ENCODE assay signal across 18 mouse cellular contexts in genomic region chr6:37055634-37056033, GRCm38 (mm10).
"Had no signal": no experiment of that assay in that cellular context is flagged by ENCODE, and none has a peak within 500 bp of the region (broad histone marks: within the 10 kb centered on the region; RNA-seq: fewer than 3 reads in every experiment).

No protein-coding gene starts in this region.

- H3K4me2 ChIP-seq: kidney, embryonic 15.5 days; liver, embryonic 13.5 days; lung, embryonic 14.5 days; neural tube, embryonic 13.5 days; stomach, embryonic 15.5 days had no signal

- ATAC-seq: intestine, postnatal 0 days; lung, postnatal 0 days had no signal

- H3K9me3 ChIP-seq: kidney, embryonic 15.5 days; liver, embryonic 13.5 days; neural tube, embryonic 13.5 days; stomach, embryonic 15.5 days had no signal

- H3K27me3 ChIP-seq: kidney, embryonic 15.5 days; liver, embryonic 13.5 days; neural tube, embryonic 13.5 days; stomach, embryonic 15.5 days had no signal

- H3K4me1 ChIP-seq: kidney, embryonic 15.5 days; stomach, embryonic 15.5 days had no signal

- H3K4me3 ChIP-seq: kidney, embryonic 15.5 days; left cerebral cortex, adult 2 months; liver, embryonic 13.5 days; myocyte; neural tube, embryonic 13.5 days; stomach, embryonic 15.5 days had no signal

- H3K36me3 ChIP-seq: kidney, embryonic 15.5 days; liver, embryonic 13.5 days; stomach, embryonic 15.5 days had no signal

- H3K27ac ChIP-seq: kidney, embryonic 15.5 days; liver, embryonic 13.5 days; macrophage; neural tube, embryonic 13.5 days; stomach, embryonic 15.5 days had no signal

- DNase-seq: kidney, adult 2 months; kidney, postnatal 10 days; kidney, postnatal 36 days; layer of hippocampus, postnatal 36 days; liver, embryonic 13.5 days; lung, embryonic 14.5 days; retina, postnatal 1 day; right cerebral cortex, postnatal 25 days; spleen, adult 18-20 months; thymus, postnatal 25 days had no signal

- H3K9ac ChIP-seq: kidney, embryonic 15.5 days; liver, embryonic 13.5 days; lung, embryonic 14.5 days; neural tube, embryonic 13.5 days; stomach, embryonic 15.5 days had no signal
